Mouse (Mus musculus): ENCODE measurements around the gene Ccdc189.

DNA sequence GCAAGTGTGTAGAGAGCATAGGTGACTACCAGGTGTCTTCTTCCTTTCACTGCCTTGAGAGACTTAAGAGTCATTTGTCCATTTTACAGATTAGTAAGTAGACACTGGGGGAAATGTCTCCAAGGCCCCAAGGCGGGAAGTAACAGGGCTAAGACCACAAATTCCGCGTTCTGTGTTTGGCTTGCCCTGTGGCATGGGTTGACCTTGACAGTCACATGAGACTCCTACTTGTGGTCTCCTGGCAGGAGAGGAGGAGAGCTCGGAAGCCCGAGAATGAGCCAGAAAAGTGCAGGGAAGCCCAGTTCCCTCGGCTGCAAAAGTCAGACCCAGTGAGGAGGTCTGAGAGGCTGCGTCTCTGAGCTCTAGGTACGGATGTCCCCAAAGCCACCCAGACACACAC lies 25.1 kb upstream of the Ccdc189 start:
- TF ChIP-seq CTCF (IDR thresholded peaks at IDR 0.05; ENCODE audit: control insufficient read depth, insufficient read depth, insufficient replicate concordance, low read depth, low read length) = no peak
- TF ChIP-seq POLR2A (IDR thresholded peaks at IDR 0.05; ENCODE audit: control insufficient read depth, low read depth, low read length) = no peak

All from testis, adult 2 months (tissue).